Mouse (Mus musculus) cerebellum, adult 11-12 months (tissue): ENCODE results near the gene Il9r.

Source experiments
- DNase-seq: peaks from one replicate; pipeline ENCODE4 v3.0.0; 2022

The Il9r gene

GRCm38 (mm10) chr11:32157791-32158594 lies 42.1 kb downstream of the Il9r start:
- DNase-seq: peak; percentile 42

- DNase-seq: no peak
Observed at GRCm38 (mm10) chr11:32156854-32157630, 43.0 kb downstream of the Il9r start.

- no peak for DNase-seq
Observed at GRCm38 (mm10) chr11:32153216-32153615, 46.9 kb downstream of the Il9r start.

- no peak for DNase-seq
Observed at GRCm38 (mm10) chr11:32152814-32153213, 47.3 kb downstream of the Il9r start.

- no peak for DNase-seq
Observed at GRCm38 (mm10) chr11:32151243-32151642, 48.8 kb downstream of the Il9r start.

- no peak for DNase-seq
Observed at GRCm38 (mm10) chr11:32149605-32150004, 50.5 kb downstream of the Il9r start.

- DNase-seq: no peak
Observed at GRCm38 (mm10) chr11:32142771-32143170, 57.3 kb downstream of the Il9r start.

GRCm38 (mm10) chr11:32141627-32142586 lies 58.2 kb downstream of the Il9r start:
- DNase-seq: no peak

- DNase-seq: peak; percentile 29
Observed at GRCm38 (mm10) chr11:32141034-32141433, 59.0 kb downstream of the Il9r start.

GRCm38 (mm10) chr11:32139528-32139961 lies 60.5 kb downstream of the Il9r start:
- DNase-seq: no peak

- DNase-seq: no peak
Observed at GRCm38 (mm10) chr11:32138614-32138964, 61.5 kb downstream of the Il9r start.

- no peak for DNase-seq
Observed at GRCm38 (mm10) chr11:32137719-32138613, 62.1 kb downstream of the Il9r start.
